Mouse (Mus musculus) frontal cortex, postnatal 14 days (tissue): ENCODE measurements around the gene 1700018B08Rik.
A peak's percentile ranks its signal among the peaks of the same experiment; 100 is the strongest.

Source experiments
- DNase-seq, 2 experiments: peaks; one replicate each; pipeline ENCODE4 v3.0.0; 2022; ENCODE audit warnings: low spot score in 2 of 2

1700018B08Rik gene

GRCm38 (mm10) chr8:121562941-121563351, 18.8 kb upstream of the 1700018B08Rik start:
- no peak for DNase-seq

- DNase-seq: no peak
These were observed 17.7 kb upstream of the 1700018B08Rik start for GRCm38 (mm10) chr8:121561636-121562345.

GRCm38 (mm10) chr8:121560432-121561100, 16.4 kb upstream of the 1700018B08Rik start:
- no peak for DNase-seq

- no peak for DNase-seq
These were observed 15.7 kb upstream of the 1700018B08Rik start for GRCm38 (mm10) chr8:121559801-121560200.

- no peak for DNase-seq
These were observed 14.4 kb upstream of the 1700018B08Rik start for GRCm38 (mm10) chr8:121558538-121558937.

- DNase-seq: no peak
These were observed 13.6 kb upstream of the 1700018B08Rik start for GRCm38 (mm10) chr8:121557746-121558145.

GRCm38 (mm10) chr8:121553831-121554475, 9.8 kb upstream of the 1700018B08Rik start:
- no peak for DNase-seq

- DNase-seq: no peak
These were observed 8.4 kb upstream of the 1700018B08Rik start for GRCm38 (mm10) chr8:121552506-121552905.

- no peak for DNase-seq
These were observed 7.2 kb upstream of the 1700018B08Rik start for GRCm38 (mm10) chr8:121551065-121551985.

- DNase-seq: no peak
These were observed 5.9 kb upstream of the 1700018B08Rik start for GRCm38 (mm10) chr8:121550056-121550455.

- peak; percentile 54 to 74 for DNase-seq
These were observed 3.0 kb upstream of the 1700018B08Rik start for GRCm38 (mm10) chr8:121547132-121547531.

GRCm38 (mm10) chr8:121544936-121545335, 816 bp upstream of the 1700018B08Rik start:
- no peak for DNase-seq

- no peak for DNase-seq
These were observed 1.2 kb downstream of the 1700018B08Rik start for GRCm38 (mm10) chr8:121542901-121543300.

- DNase-seq: no peak
These were observed 2.3 kb downstream of the 1700018B08Rik start for GRCm38 (mm10) chr8:121541862-121542261.

GRCm38 (mm10) chr8:121532381-121532780, 11.7 kb downstream of the 1700018B08Rik start:
- no peak for DNase-seq

GRCm38 (mm10) chr8:121530639-121531038, 13.5 kb downstream of the 1700018B08Rik start:
- no peak for DNase-seq

GRCm38 (mm10) chr8:121528790-121529189, 15.3 kb downstream of the 1700018B08Rik start:
- DNase-seq: no peak

GRCm38 (mm10) chr8:121527751-121528150, 16.4 kb downstream of the 1700018B08Rik start:
- no peak for DNase-seq

- no peak for DNase-seq
These were observed 17.1 kb downstream of the 1700018B08Rik start for GRCm38 (mm10) chr8:121526811-121527550.

- no peak for DNase-seq
These were observed 18.9 kb downstream of the 1700018B08Rik start for GRCm38 (mm10) chr8:121525111-121525818.
